Mouse (Mus musculus) midbrain, embryonic 12.5 days (tissue): Measurements from ENCODE around the gene St6galnac3. TPM values are rescaled to one million over a fixed set of nuclear protein-coding genes. Genes with fewer than 3 reads are reported as not detected.
A peak's percentile ranks its signal among the peaks of the same experiment; 100 is the strongest.
"Not testable (repeated sequence)": the region's sequence is repeated elsewhere in the genome, so short reads cannot be mapped to it uniquely, and the experiment has no call there.

Source experiments
- ATAC-seq: fragments of 200-750 bp; cut with Nextera tagmentation; 2 replicates; pipeline ENCODE4 v1.8.0; 2017; ENCODE audit warnings: low read depth, moderate TSS enrichment, moderate library complexity; ENCODE audit not compliant: low FRiP score
- H3K27ac ChIP-seq: fragments of 300-500 bp; sonication (generic); replicated peaks from 2 replicates; pipeline ENCODE4 v1.5.1; 2016; ENCODE audit warnings: mild to moderate bottlenecking
- H3K27me3 ChIP-seq: fragments of 300-500 bp; sonication (generic); 2 replicates; pipeline ENCODE4 v1.6.1; 2016; ENCODE audit warnings: mild to moderate bottlenecking
- H3K36me3 ChIP-seq: fragments of 300-500 bp; sonication (generic); 2 replicates; pipeline ENCODE4 v1.6.1; 2016
- H3K4me1 ChIP-seq: fragments of 300-500 bp; sonication (generic); 2 replicates; pipeline ENCODE4 v1.6.1; 2016
- H3K4me2 ChIP-seq: fragments of 300-500 bp; sonication (generic); replicated peaks from 2 replicates; pipeline ENCODE4 v1.6.1; 2016; ENCODE audit warnings: mild to moderate bottlenecking, moderate library complexity
- H3K4me3 ChIP-seq: fragments of 300-500 bp; sonication (generic); 2 replicates; pipeline ENCODE4 v1.5.1; 2016; ENCODE audit warnings: mild to moderate bottlenecking
- H3K9ac ChIP-seq: fragments of 300-500 bp; sonication (generic); replicated peaks from 2 replicates; pipeline ENCODE4 v1.6.1; 2016; ENCODE audit warnings: mild to moderate bottlenecking, moderate library complexity
- H3K9me3 ChIP-seq: fragments of 300-500 bp; sonication (generic); 2 replicates; pipeline ENCODE4 v1.6.1; 2016; ENCODE audit warnings: mild to moderate bottlenecking
- WGBS: fragments of 180-500 bp; shearing (Covaris S2); methylation state at CpG from one replicate; pipeline ENCODE4 v1.1.7; 2016; 5-methylcytosine and 5-hydroxymethylcytosine counted together
- polyA plus RNA-seq: library from polyadenylated mRNA; unstranded; fragments of >200 nt; fragmentation: Nextera tagmentation; extraction: Ambion mirVana; gene quantifications from 2 replicates; pipeline ENCODE4 v1.2.1, GENCODE M21; 2016

St6galnac3 gene
- 28.5 and 32.3 TPM in 2 replicates for polyA plus RNA-seq

GRCm38 (mm10) chr3:153724701-153725668 lies at the start of gene St6galnac3:
TSS of gene St6galnac3 (minus strand) at chr3:153725174.
- H3K9ac ChIP-seq = peak within 1 kb of the TSS; percentile 76
- no peaks in the 10 kb centered on the region for H3K9me3 ChIP-seq
- H3K4me2 ChIP-seq = peak within 1 kb of the TSS; percentile 89
- 2% methylated on average over 56 of the region's 56 CpGs for WGBS
- no peaks in the 10 kb centered on the region for H3K36me3 ChIP-seq
- peak; percentile 98 for ATAC-seq
- peaks cover 12% of the 10 kb centered on the region; the same call in 1 of the 2 replicates for H3K27me3 ChIP-seq
- H3K4me1 ChIP-seq = peaks cover 15% of the 10 kb centered on the region
- peak within 1 kb of the TSS; percentile 71 for H3K4me3 ChIP-seq
- peak within 1 kb of the TSS; percentile 79 for H3K27ac ChIP-seq

GRCm38 (mm10) chr3:153774568-153774967 lies 49.6 kb upstream of the St6galnac3 start:
- ATAC-seq = no peak
- no peaks in the 10 kb centered on the region for H3K9me3 ChIP-seq
- H3K27me3 ChIP-seq = no peaks in the 10 kb centered on the region
- no peak overlapping the region for H3K9ac ChIP-seq
- no peaks in the 10 kb centered on the region for H3K4me1 ChIP-seq
- H3K36me3 ChIP-seq = no peaks in the 10 kb centered on the region
- no peak overlapping the region for H3K4me2 ChIP-seq
- no peak overlapping the region for H3K27ac ChIP-seq
- WGBS = 80% methylated on average over 3 of the region's 3 CpGs
- H3K4me3 ChIP-seq = no peak overlapping the region

DNA sequence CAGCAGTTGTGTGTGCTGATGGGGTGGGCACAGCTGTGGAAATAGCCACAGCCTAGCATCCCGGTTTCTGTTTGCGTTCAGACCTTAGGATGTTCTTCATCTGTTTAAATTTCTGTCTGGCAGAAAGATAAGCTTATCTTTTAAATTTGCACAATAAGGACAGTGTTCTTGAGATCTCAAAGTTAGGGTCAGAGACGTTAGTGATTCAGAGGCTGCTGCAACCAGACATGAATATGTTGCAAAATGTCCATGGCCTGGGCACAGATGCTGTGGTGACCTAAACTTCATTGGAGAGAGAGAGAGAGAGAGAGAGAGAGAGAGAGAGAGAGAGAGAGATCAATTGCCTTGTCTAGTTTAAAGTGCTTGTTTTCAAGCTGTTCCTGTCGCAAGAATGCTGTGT lies 46.5 kb upstream of the St6galnac3 start:
- no peak for ATAC-seq
- Histone ChIP-seq H3K27ac (no peak overlapping the region), H3K9me3 (no peaks in the 10 kb centered on the region), H3K4me1 (no peaks in the 10 kb centered on the region), H3K4me3 (no peak overlapping the region), H3K9ac (no peak overlapping the region), H3K4me2 (no peak overlapping the region), H3K27me3 (no peaks in the 10 kb centered on the region), H3K36me3 (no peaks in the 10 kb centered on the region)
- 86% methylated on average over 4 of the region's 4 CpGs for WGBS

- H3K4me3 ChIP-seq = no peak overlapping the region
- ATAC-seq = no peak
- H3K27ac ChIP-seq = no peak overlapping the region
- H3K9ac ChIP-seq = no peak overlapping the region
- 77% methylated on average over 7 of the region's 7 CpGs for WGBS
- no peak overlapping the region for H3K4me2 ChIP-seq
- no peaks in the 10 kb centered on the region for H3K27me3 ChIP-seq
- no peaks in the 10 kb centered on the region for H3K4me1 ChIP-seq
- no peaks in the 10 kb centered on the region for H3K36me3 ChIP-seq
- H3K9me3 ChIP-seq = no peaks in the 10 kb centered on the region
These were observed 45.6 kb upstream of the St6galnac3 start for GRCm38 (mm10) chr3:153770573-153770972.

- H3K27ac ChIP-seq = no peak overlapping the region
- H3K9me3 ChIP-seq = no peaks in the 10 kb centered on the region
- WGBS = 91% methylated on average over 5 of the region's 5 CpGs
- H3K4me3 ChIP-seq = no peak overlapping the region
- no peaks in the 10 kb centered on the region for H3K27me3 ChIP-seq
- no peak for ATAC-seq
- H3K36me3 ChIP-seq = no peaks in the 10 kb centered on the region
- H3K4me1 ChIP-seq = peaks cover 3% of the 10 kb centered on the region; the same call in 1 of the 2 replicates
- no peak overlapping the region for H3K4me2 ChIP-seq
- H3K9ac ChIP-seq = no peak overlapping the region
These were observed 44.2 kb upstream of the St6galnac3 start for GRCm38 (mm10) chr3:153769220-153769619.

DNA sequence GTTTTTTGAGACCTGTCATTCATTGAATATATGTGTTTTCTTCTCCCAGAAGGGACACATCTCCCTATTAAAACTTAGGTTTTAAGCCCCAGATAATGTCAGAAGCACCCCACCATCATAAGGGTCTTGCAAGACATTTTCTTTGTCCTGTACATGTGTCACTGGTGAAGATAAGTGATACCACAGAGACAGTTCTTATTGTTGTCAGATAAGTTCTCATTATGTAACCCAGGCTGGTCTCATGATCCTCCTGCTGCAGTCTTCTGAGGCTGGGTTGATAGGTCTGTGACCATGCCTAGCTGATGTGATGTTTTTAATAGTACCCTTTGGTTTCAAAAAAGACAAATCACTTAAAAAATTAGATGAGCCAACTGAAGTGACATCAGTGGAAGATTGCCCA lies 40.2 kb upstream of the St6galnac3 start:
- Histone ChIP-seq H3K4me2 (no peak overlapping the region), H3K9me3 (no peaks in the 10 kb centered on the region), H3K27ac (no peak overlapping the region), H3K4me3 (no peak overlapping the region), H3K36me3 (no peaks in the 10 kb centered on the region), H3K4me1 (peaks cover 3% of the 10 kb centered on the region; the same call in 1 of the 2 replicates), H3K27me3 (no peaks in the 10 kb centered on the region), H3K9ac (no peak overlapping the region)
- no peak for ATAC-seq

DNA sequence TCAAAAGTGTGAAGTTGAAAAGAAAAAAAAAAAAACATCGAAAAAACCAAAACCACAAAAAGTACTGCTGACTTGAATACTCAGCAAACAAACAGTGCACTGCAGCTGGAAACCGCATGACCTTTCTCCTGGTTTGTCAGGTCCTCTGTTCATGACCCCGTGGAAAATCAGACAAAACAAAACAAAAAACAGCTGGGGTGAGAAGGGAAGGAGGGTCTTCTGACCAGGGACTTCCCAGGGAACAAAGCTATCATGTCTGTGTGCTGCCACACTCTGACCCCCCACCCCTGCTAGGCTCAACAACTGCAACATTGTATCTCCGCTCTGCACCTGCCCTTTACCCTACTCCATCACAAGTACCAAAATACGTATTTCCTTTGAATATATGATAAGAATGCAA lies 39.8 kb upstream of the St6galnac3 start:
- Histone ChIP-seq H3K27me3 (no peaks in the 10 kb centered on the region), H3K27ac (no peak overlapping the region), H3K9ac (no peak overlapping the region), H3K36me3 (no peaks in the 10 kb centered on the region), H3K4me3 (no peak overlapping the region), H3K4me2 (no peak overlapping the region), H3K9me3 (no peaks in the 10 kb centered on the region), H3K4me1 (peaks cover 3% of the 10 kb centered on the region; the same call in 1 of the 2 replicates)
- ATAC-seq = no peak
- WGBS = 16% methylated on average over 5 of the region's 5 CpGs

DNA sequence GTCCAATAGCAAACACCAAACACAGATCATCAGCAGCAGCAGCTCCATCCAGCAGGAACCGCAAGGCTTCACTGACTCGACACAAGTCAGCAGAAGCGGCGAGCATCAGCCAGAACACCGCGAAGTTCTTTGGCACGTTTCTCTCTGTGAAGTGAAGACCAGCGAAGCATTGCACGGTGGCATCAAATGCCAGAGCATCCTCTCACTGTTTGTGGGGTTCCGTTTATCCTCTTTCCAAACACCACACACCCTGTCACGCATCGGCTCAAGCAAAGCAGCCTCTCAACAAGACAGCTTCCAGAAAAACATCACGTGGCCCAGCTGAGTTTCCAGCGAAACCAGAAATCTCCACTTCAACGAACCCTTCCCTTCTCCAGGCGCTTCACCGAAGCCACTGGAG lies 36.2 kb upstream of the St6galnac3 start:
- H3K4me1 ChIP-seq = peaks cover 3% of the 10 kb centered on the region; the same call in 1 of the 2 replicates
- H3K4me2 ChIP-seq = no peak overlapping the region
- no peak overlapping the region for H3K27ac ChIP-seq
- 87% methylated on average over 17 of the region's 17 CpGs for WGBS
- no peak overlapping the region for H3K4me3 ChIP-seq
- H3K36me3 ChIP-seq = no peaks in the 10 kb centered on the region
- ATAC-seq = no peak
- H3K27me3 ChIP-seq = no peaks in the 10 kb centered on the region
- H3K9ac ChIP-seq = no peak overlapping the region
- H3K9me3 ChIP-seq = no peaks in the 10 kb centered on the region

GRCm38 (mm10) chr3:153759269-153759668 lies 34.3 kb upstream of the St6galnac3 start:
- H3K9me3 ChIP-seq = no peaks in the 10 kb centered on the region
- no peak overlapping the region for H3K4me2 ChIP-seq
- H3K27me3 ChIP-seq = no peaks in the 10 kb centered on the region
- H3K4me3 ChIP-seq = no peak overlapping the region
- H3K4me1 ChIP-seq = no peaks in the 10 kb centered on the region
- ATAC-seq = no peak
- H3K36me3 ChIP-seq = no peaks in the 10 kb centered on the region
- H3K9ac ChIP-seq = no peak overlapping the region
- H3K27ac ChIP-seq = no peak overlapping the region

DNA sequence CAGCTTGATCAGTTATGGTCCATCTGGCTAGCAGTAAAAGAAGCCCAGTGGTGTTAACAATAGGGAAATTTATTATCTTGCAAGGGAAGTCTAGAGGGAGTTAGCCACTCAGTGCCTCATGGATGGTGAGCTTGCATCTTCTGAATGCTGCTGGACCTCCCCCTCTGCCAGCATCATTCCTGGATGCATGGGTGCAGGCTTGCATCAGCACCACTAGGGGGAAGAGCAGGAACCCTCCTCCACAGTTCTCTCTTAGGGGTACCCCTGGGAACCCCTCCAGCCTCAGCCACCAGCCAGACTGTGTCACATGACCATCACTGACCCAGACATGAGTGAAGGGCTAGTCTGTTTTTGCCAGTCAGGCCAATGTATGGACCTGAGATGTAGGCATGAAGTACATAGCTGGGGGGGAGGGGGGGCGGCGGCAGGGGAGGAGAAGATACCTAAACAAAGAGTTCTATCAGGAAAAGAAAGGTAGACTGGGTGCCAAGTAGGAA lies 31.6 kb upstream of the St6galnac3 start:
- H3K9me3 ChIP-seq = no peaks in the 10 kb centered on the region
- H3K4me1 ChIP-seq = no peaks in the 10 kb centered on the region
- H3K9ac ChIP-seq = no peak overlapping the region
- H3K27me3 ChIP-seq = no peaks in the 10 kb centered on the region
- H3K27ac ChIP-seq = no peak overlapping the region
- WGBS = 67% methylated on average over 2 of the region's 2 CpGs
- H3K4me2 ChIP-seq = no peak overlapping the region
- no peak overlapping the region for H3K4me3 ChIP-seq
- ATAC-seq = no peak
- no peaks in the 10 kb centered on the region for H3K36me3 ChIP-seq

- WGBS = 83% methylated on average over 14 of the region's 14 CpGs
- not testable (repeated sequence) for H3K9ac ChIP-seq, H3K9me3 ChIP-seq, H3K4me3 ChIP-seq, ATAC-seq, H3K27me3 ChIP-seq, H3K4me1 ChIP-seq, H3K4me2 ChIP-seq, H3K36me3 ChIP-seq, H3K27ac ChIP-seq
These were observed 30.9 kb upstream of the St6galnac3 start for GRCm38 (mm10) chr3:153755785-153756326.

- Histone ChIP-seq H3K4me1 (no peaks in the 10 kb centered on the region), H3K9me3 (no peaks in the 10 kb centered on the region), H3K4me3 (no peak overlapping the region), H3K36me3 (no peaks in the 10 kb centered on the region), H3K27me3 (no peaks in the 10 kb centered on the region), H3K4me2 (no peak overlapping the region), H3K9ac (no peak overlapping the region), H3K27ac (no peak overlapping the region)
- WGBS = 54% methylated on average over 1 of the region's 1 CpGs
- no peak for ATAC-seq
These were observed 26.5 kb upstream of the St6galnac3 start for GRCm38 (mm10) chr3:153751435-153751834.
